Mouse (Mus musculus): ENCODE results near the gene Abhd16a. TPM values are rescaled to one million over a fixed set of nuclear protein-coding genes. Genes with fewer than 3 reads are reported as not detected.

Gene Abhd16a
- total and polyA plus RNA-seq, 3 experiments: 53.2 to 98.2 (median 62.5) TPM

GRCm38 (mm10) chr17:35079778-35080177 lies 9.3 kb upstream of the Abhd16a start:
- Histone ChIP-seq H3K27me3 (ENCODE audit: control insufficient read depth, insufficient read depth, low read length) (no peaks in the 10 kb centered on the region), H3K4me3 (no peak overlapping the region), H3K36me3 (ENCODE audit: control insufficient read depth, insufficient read depth, low read length) (no peaks in the 10 kb centered on the region), H3K9ac (ENCODE audit: low read depth, low read length) (no peak overlapping the region), H3K79me2 (replicated peaks; ENCODE audit: control insufficient read depth, insufficient read depth, low read length) (no peaks in the 10 kb centered on the region), H3K27ac (no peak overlapping the region), H3K4me1 (ENCODE audit: control insufficient read depth, insufficient read depth, low read length) (peaks cover 8% of the 10 kb centered on the region)
- WGBS: 11% methylated on average over 9 of the region's 9 CpGs
- peak in 1 of 2 experiments; percentile 26 for DNase-seq
- TF ChIP-seq POLR2A (IDR thresholded peaks at IDR 0.05; ENCODE audit: insufficient read depth, low read depth, low read length) (no peak), CTCF (IDR thresholded peaks at IDR 0.05) (peak; percentile 8; the same call in 1 of the 2 replicates)
- intact Hi-C loops (cut with DNase I): no loop called here

DNA sequence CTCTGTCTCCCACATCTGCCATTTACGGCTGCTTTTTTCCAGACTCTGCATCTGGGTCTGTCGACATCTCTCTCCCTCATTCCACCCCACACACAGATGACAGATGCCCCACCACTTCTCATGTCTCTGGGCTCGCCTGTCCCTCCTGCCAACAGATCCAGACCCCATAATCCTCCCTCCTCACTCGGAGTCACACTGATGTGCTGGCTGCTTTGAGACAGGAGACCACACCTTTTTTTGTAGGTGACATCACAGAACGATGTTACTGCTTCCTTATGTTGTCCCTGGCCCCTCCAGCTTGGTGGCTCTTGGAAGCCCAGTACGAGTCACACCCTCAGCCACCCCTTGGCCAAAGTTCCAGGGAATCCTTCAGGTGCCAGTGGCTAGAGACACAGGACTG lies 8.8 kb upstream of the Abhd16a start:
- no peak overlapping the region for H3K27ac ChIP-seq
- H3K4me1 ChIP-seq (ENCODE audit: control insufficient read depth, insufficient read depth, low read length): peaks cover 8% of the 10 kb centered on the region
- DNase-seq: no peak
- no peaks in the 10 kb centered on the region for H3K79me2 ChIP-seq (replicated peaks; ENCODE audit: control insufficient read depth, insufficient read depth, low read length)
- H3K36me3 ChIP-seq (ENCODE audit: control insufficient read depth, insufficient read depth, low read length): no peaks in the 10 kb centered on the region
- WGBS: 35% methylated on average over 6 of the region's 6 CpGs
- TF ChIP-seq CTCF (IDR thresholded peaks at IDR 0.05): no peak
- no peak for TF ChIP-seq POLR2A (IDR thresholded peaks at IDR 0.05; ENCODE audit: insufficient read depth, low read depth, low read length)
- TF ChIP-seq EP300 (IDR thresholded peaks at IDR 0.05; ENCODE audit: insufficient read depth, low read depth, low read length): no peak
- H3K4me3 ChIP-seq: no peak overlapping the region
- no peak overlapping the region for H3K9ac ChIP-seq (ENCODE audit: low read depth, low read length)
- intact Hi-C loops (cut with DNase I): no loop called here
- H3K27me3 ChIP-seq (ENCODE audit: control insufficient read depth, insufficient read depth, low read length): no peaks in the 10 kb centered on the region

GRCm38 (mm10) chr17:35080710-35081109 lies 8.4 kb upstream of the Abhd16a start:
- Histone ChIP-seq H3K9ac (ENCODE audit: low read depth, low read length) (no peak overlapping the region), H3K27ac (no peak overlapping the region), H3K27me3 (ENCODE audit: control insufficient read depth, insufficient read depth, low read length) (no peaks in the 10 kb centered on the region), H3K79me2 (replicated peaks; ENCODE audit: control insufficient read depth, insufficient read depth, low read length) (no peaks in the 10 kb centered on the region), H3K36me3 (ENCODE audit: control insufficient read depth, insufficient read depth, low read length) (no peaks in the 10 kb centered on the region), H3K4me1 (ENCODE audit: control insufficient read depth, insufficient read depth, low read length) (peaks cover 8% of the 10 kb centered on the region), H3K4me3 (no peak overlapping the region)
- WGBS: 93% methylated on average over 4 of the region's 4 CpGs
- intact Hi-C loops (cut with DNase I): no loop called here
- no peak for DNase-seq
- no peak for TF ChIP-seq CTCF (IDR thresholded peaks at IDR 0.05)
- TF ChIP-seq EP300 (IDR thresholded peaks at IDR 0.05; ENCODE audit: insufficient read depth, low read depth, low read length): no peak
- TF ChIP-seq POLR2A (IDR thresholded peaks at IDR 0.05; ENCODE audit: insufficient read depth, low read depth, low read length): no peak

DNA sequence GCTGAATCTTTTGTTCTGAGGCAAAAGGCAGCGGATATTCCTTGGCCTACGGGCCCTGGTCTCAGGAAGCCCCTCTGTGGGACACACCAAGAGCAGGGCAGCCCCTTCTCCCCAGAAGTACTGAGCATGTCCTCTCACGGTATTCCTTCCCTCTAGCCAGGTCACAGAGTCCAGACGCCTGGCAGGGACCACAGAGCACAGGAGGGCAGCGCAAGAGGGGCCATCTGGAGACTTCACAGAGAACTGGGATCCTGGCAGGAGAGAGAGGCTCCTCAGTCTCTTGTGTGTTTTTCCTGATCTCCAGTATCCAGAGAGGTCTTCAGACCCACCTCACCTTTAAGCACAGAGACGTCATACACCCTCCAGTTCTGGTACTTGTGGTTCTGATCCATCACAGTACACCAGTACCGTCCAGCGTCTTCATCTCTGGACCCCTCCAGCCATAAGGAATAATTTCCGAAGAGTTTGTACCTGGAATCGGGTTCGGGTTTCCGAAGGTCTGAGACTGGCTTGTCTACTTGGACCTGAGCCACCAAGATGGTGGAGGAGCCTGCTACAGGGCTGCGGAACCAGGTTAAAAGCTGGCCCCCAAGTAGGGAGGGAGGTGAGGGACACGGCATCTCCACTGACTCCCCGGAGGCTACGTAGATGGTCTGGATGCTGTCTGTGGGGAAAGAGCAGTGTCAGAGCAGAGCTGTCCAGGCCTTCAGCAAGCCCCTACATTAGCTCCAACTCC lies 6.1 kb upstream of the Abhd16a start:
- no peaks in the 10 kb centered on the region for H3K27me3 ChIP-seq (ENCODE audit: control insufficient read depth, insufficient read depth, low read length)
- H3K36me3 ChIP-seq (ENCODE audit: control insufficient read depth, insufficient read depth, low read length): no peaks in the 10 kb centered on the region
- no peaks in the 10 kb centered on the region for H3K79me2 ChIP-seq (replicated peaks; ENCODE audit: control insufficient read depth, insufficient read depth, low read length)
- no peak for TF ChIP-seq CTCF (IDR thresholded peaks at IDR 0.05)
- no peak for TF ChIP-seq EP300 (IDR thresholded peaks at IDR 0.05; ENCODE audit: insufficient read depth, low read depth, low read length)
- no peak for TF ChIP-seq POLR2A (IDR thresholded peaks at IDR 0.05; ENCODE audit: insufficient read depth, low read depth, low read length)
- H3K27ac ChIP-seq: no peak overlapping the region
- peaks cover 3% of the 10 kb centered on the region; the same call in 1 of the 2 replicates for H3K4me1 ChIP-seq (ENCODE audit: control insufficient read depth, insufficient read depth, low read length)
- H3K4me3 ChIP-seq: no peak overlapping the region
- WGBS: 90% methylated on average over 16 of the region's 16 CpGs
- no peak overlapping the region for H3K9ac ChIP-seq (ENCODE audit: low read depth, low read length)
- intact Hi-C loops (cut with DNase I): no loop called here
- no peak for DNase-seq

GRCm38 (mm10) chr17:35083929-35084497 lies 5.0 kb upstream of the Abhd16a start:
- Histone ChIP-seq H3K36me3 (ENCODE audit: control insufficient read depth, insufficient read depth, low read length) (no peaks in the 10 kb centered on the region), H3K4me3 (no peak overlapping the region), H3K9ac (ENCODE audit: low read depth, low read length) (no peak overlapping the region), H3K27me3 (ENCODE audit: control insufficient read depth, insufficient read depth, low read length) (no peaks in the 10 kb centered on the region), H3K27ac (no peak overlapping the region), H3K79me2 (replicated peaks; ENCODE audit: control insufficient read depth, insufficient read depth, low read length) (no peaks in the 10 kb centered on the region), H3K4me1 (ENCODE audit: control insufficient read depth, insufficient read depth, low read length) (peaks cover 3% of the 10 kb centered on the region; the same call in 1 of the 2 replicates)
- 49% methylated on average over 3 of the region's 3 CpGs for WGBS
- intact Hi-C loops (cut with DNase I): no loop called here
- TF ChIP-seq EP300 (IDR thresholded peaks at IDR 0.05; ENCODE audit: insufficient read depth, low read depth, low read length): no peak
- no peak for TF ChIP-seq CTCF (IDR thresholded peaks at IDR 0.05)
- TF ChIP-seq POLR2A (IDR thresholded peaks at IDR 0.05; ENCODE audit: insufficient read depth, low read depth, low read length): no peak
- DNase-seq: no peak

- WGBS: 36% methylated on average over 7 of the region's 7 CpGs
- intact Hi-C loops (cut with DNase I): no loop called here
- no peak within 1 kb of the TSS for H3K9ac ChIP-seq (ENCODE audit: low read depth, low read length)
These were observed 3.7 kb upstream of the Abhd16a start, which contains the start of gene Ly6g6f for GRCm38 (mm10) chr17:35085208-35085865. TSS of gene Ly6g6f (minus strand) at chr17:35085610.

More at GRCm38 (mm10) chr17:35085208-35085865, 3.7 kb upstream of the Abhd16a start, which contains the start of gene Ly6g6f:
- Histone ChIP-seq H3K4me3 (no peak within 1 kb of the TSS), H3K36me3 (ENCODE audit: control insufficient read depth, insufficient read depth, low read length) (no peaks in the 10 kb centered on the region), H3K4me1 (ENCODE audit: control insufficient read depth, insufficient read depth, low read length) (peaks cover 1% of the 10 kb centered on the region; the same call in 1 of the 2 replicates), H3K27me3 (ENCODE audit: control insufficient read depth, insufficient read depth, low read length) (no peaks in the 10 kb centered on the region), H3K27ac (no peak within 1 kb of the TSS), H3K79me2 (replicated peaks; ENCODE audit: control insufficient read depth, insufficient read depth, low read length) (no peaks in the 10 kb centered on the region)
- no peak for DNase-seq
- TF ChIP-seq POLR2A (IDR thresholded peaks at IDR 0.05; ENCODE audit: insufficient read depth, low read depth, low read length) (no peak), CTCF (IDR thresholded peaks at IDR 0.05) (no peak), EP300 (IDR thresholded peaks at IDR 0.05; ENCODE audit: insufficient read depth, low read depth, low read length) (no peak)
